Mouse (Mus musculus) megakaryocyte, embryonic 14.5 days (primary cell): Measurements from ENCODE around the gene Wdr95.

Experiments
- FLI1 ChIP-seq: IDR thresholded peaks from 2 replicates; pipeline ENCODE4 v1.6.1; 2012; ENCODE audit warnings: low read length, inconsistent platforms, mixed read lengths
- GATA1 ChIP-seq: IDR thresholded peaks from 3 replicates; pipeline ENCODE4 v1.6.1; 2012; ENCODE audit warnings: mixed read lengths, low read length, inconsistent platforms, borderline replicate concordance

GRCm38 (mm10) chr5:149661428-149661827 is 132.9 kb downstream of the Wdr95 start:
- TF ChIP-seq FLI1 (no peak), GATA1 (no peak)
